Mouse (Mus musculus) testis, adult 10 weeks (tissue): ENCODE data around the gene Sox10. TPM values are rescaled to one million over a fixed set of nuclear protein-coding genes. Genes with fewer than 3 reads are reported as not detected.

Source experiments
- polyA plus RNA-seq: library from polyadenylated mRNA; stranded (reverse); fragments of 350-450 nt; fragmentation: Illumina TruSeq; extraction: RNeasy Lipid Tissue Mini Kit (QIAGEN cat#74804); gene quantifications from one replicate; pipeline ENCODE4 v1.2.3, GENCODE M21; 2014; ENCODE audit warnings: low read depth, low replicate concordance

The Sox10 gene
- not detected for polyA plus RNA-seq

DNA sequence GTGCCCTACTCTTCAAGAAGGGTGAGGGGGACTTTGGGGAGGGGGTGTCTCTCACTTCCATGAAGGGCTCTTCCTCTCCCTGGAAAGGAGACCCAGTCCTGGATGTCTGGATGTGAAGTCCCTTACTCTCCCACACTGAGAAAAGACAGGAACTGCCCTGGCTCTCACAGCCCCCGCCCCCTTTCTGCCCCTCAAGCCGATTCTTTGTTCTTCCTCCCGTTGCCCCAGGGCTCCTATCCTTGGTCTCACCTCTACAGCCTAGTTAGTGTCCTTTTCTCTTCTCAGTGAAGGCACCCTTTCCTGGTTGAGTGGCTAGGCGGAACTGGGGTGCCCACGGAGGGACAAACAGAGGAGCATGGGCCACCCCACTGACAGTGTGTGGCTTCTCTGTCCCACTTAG, at the start of gene Sox10:
Sox10 (minus strand) TSS at position 101 of the 400 bp plus-strand sequence.

GRCm38 (mm10) chr15:79140866-79141565, 24.0 kb downstream of the Sox10 start, which contains the start of the genes Polr2f and 1700088E04Rik:
Gene Polr2f, plus strand, starts transcription at chr15:79141009.
Gene 1700088E04Rik, minus strand, starts transcription at chr15:79141253.

GRCm38 (mm10) chr15:79108421-79109320, 56.4 kb downstream of the Sox10 start, which contains the start of gene Micall1:
Gene Micall1, plus strand, starts transcription at chr15:79108898.

Other genes with a start within 250 kb of the Sox10 start
- 5.7 TPM for gene Lgals1, start 238.5 kb downstream of the Sox10 start, polyA plus RNA-seq
- 13.6 TPM for gene Nol12, start 230.3 kb downstream of the Sox10 start, polyA plus RNA-seq
- 0.59 TPM for gene Triobp, start 217.5 kb downstream of the Sox10 start, polyA plus RNA-seq
- 11.0 TPM for gene H1f0, start 136.8 kb downstream of the Sox10 start, polyA plus RNA-seq
- gene Galr3, start 123.4 kb downstream of the Sox10 start, polyA plus RNA-seq: not detected
- gene Ankrd54, start 102.3 kb downstream of the Sox10 start, polyA plus RNA-seq: 16.7 TPM
- gene Eif3l, start 90.1 kb downstream of the Sox10 start, polyA plus RNA-seq: 67.2 TPM
- gene Micall1, start 56.3 kb downstream of the Sox10 start, polyA plus RNA-seq: 14.5 TPM
- gene Polr2f, start 24.2 kb downstream of the Sox10 start, polyA plus RNA-seq: not detected
- gene 1700088E04Rik, start 24.0 kb downstream of the Sox10 start, polyA plus RNA-seq: 20.5 TPM
- 24.5 TPM for gene Pick1, start 63.9 kb upstream of the Sox10 start, polyA plus RNA-seq
- gene Gm49486, start 64.2 kb upstream of the Sox10 start, polyA plus RNA-seq: 1.6 TPM
- not detected for gene Slc16a8, start 89.5 kb upstream of the Sox10 start, polyA plus RNA-seq
- gene Baiap2l2, start 120.3 kb upstream of the Sox10 start, polyA plus RNA-seq: not detected
- 3.3 TPM for gene Pla2g6, start 163.2 kb upstream of the Sox10 start, polyA plus RNA-seq
- 0.67 TPM for gene Maff, start 181.4 kb upstream of the Sox10 start, polyA plus RNA-seq
- gene Tmem184b, start 238.3 kb upstream of the Sox10 start, polyA plus RNA-seq: 0.64 TPM